Mouse (Mus musculus) megakaryocyte, embryonic 14.5 days (primary cell): ENCODE measurements around the gene Nr4a2.

Experiments used
- FLI1 ChIP-seq: IDR thresholded peaks from 2 replicates; pipeline ENCODE4 v1.6.1; 2012; ENCODE audit warnings: low read length, inconsistent platforms, mixed read lengths
- GATA1 ChIP-seq: IDR thresholded peaks from 3 replicates; pipeline ENCODE4 v1.6.1; 2012; ENCODE audit warnings: mixed read lengths, low read length, inconsistent platforms, borderline replicate concordance

DNA sequence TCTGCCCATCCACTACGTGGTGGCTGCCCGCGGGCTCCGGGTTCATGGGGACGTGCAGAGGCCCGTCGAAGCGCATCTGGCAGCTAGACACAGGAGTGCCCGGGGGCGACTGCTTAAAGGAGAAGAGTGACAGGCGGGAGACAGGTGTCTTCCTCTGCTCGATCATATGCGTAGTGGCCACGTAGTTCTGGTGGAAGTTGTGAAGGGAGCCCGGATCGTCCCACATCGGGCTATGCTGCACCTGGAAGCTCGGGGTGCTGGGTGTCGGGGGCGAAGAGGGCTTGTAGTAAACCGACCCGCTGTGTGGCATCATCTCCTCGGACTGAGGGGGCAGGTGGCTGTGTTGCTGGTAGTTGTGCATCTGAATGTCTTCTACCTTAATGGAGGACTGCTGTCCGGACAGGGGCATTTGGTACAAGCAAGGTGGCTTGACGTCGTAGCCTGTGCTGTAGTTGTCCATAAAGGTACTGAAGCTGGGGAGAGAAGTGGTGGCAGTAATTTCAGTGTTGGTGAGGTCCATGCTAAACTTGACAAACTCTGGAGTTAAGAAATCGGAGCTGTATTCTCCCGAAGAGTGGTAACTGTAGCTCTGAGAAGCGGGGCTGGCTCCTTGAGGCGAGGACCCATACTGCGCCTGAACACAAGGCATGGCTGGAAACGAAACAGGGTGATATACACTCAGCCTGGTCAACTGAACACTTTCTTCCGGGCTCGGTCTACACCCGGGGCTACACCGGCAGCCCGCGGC, 11.8 kb downstream of the Nr4a2 start:
- TF ChIP-seq GATA1 (no peak), FLI1 (no peak)
